Mouse (Mus musculus): Measurements from ENCODE around the gene Cpz.

- no peak for TF ChIP-seq CTCF (IDR thresholded peaks at IDR 0.05; ENCODE audit: control insufficient read depth, insufficient read depth, insufficient replicate concordance, low read depth, low read length)
- TF ChIP-seq POLR2A (IDR thresholded peaks at IDR 0.05; ENCODE audit: control insufficient read depth, low read depth, low read length), result no peak
These were observed 68.1 kb downstream of the Cpz start for GRCm38 (mm10) chr5:35457364-35457763.
